Mouse (Mus musculus): ENCODE results near the gene Eri2. TPM values are rescaled to one million over a fixed set of nuclear protein-coding genes. Genes with fewer than 3 reads are reported as not detected.
A peak's percentile ranks its signal among the peaks of the same experiment; 100 is the strongest.

Gene Eri2
- polyA plus RNA-seq (2015; fragmentation: Nextera tagmentation; extraction: Ambion mirVana) = 26.2 and 26.5 TPM in 2 replicates

DNA sequence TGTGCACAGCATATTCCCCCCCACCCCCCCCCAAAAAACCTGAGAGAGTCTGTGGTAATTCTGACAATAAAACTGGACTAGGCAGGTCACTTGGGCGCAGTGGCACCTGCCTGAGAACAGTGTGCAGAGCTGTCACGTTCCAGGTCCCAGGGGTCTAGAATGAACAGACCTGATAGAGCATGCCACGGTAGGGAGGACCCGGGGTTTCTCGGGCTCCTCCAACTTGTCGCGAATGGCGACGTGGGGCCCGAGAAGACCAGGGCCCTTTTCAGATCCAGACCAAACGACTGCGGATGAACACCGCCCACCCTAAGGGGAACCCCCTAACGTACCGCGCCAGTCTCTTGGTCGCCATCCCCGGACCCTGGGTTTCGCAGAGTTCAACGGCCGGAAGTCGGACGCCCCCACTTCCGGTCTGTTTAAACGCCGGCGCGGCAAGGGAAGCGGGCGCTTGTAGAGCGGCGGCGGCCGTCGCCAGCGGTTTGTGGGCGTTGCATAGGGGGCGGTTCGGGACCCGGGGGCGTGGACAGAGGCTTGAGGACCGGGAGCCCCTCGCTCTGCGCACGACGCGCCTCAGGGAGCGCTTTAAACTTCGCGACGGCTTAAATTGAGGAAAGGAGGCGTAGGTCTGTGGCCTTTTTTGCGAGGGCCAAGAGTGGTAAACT is at the start of gene Eri2, which contains the start of gene Rexo5:
TSS of gene Eri2 (minus strand) at position 473 of the 665 bp plus-strand sequence.
TSS of gene Rexo5 (plus strand) at position 421 of the 665 bp plus-strand sequence.
- Histone ChIP-seq H3K27ac (ENCODE audit: low read length) (peak within 1 kb of the TSS; percentile 91), H3K4me2 (replicated peaks; ENCODE audit: low read depth, low read length) (peak within 1 kb of the TSS; percentile 73), H3K9ac (replicated peaks; ENCODE audit: low read length) (peak within 1 kb of the TSS; percentile 87), H3K9me3 (ENCODE audit: low read length) (no peaks in the 10 kb centered on the region), H3K27me3 (ENCODE audit: insufficient read depth, low read length) (no peaks in the 10 kb centered on the region), H3K36me3 (ENCODE audit: insufficient read depth, low read length) (peaks cover 11% of the 10 kb centered on the region), H3K4me3 (ENCODE audit: low read length) (peak within 1 kb of the TSS; percentile 83), H3K4me1 (ENCODE audit: insufficient read depth, low read length) (peaks cover 15% of the 10 kb centered on the region)
- under 1% methylated on average over 51 of the region's 53 CpGs for WGBS
- peak; percentile 99 for ATAC-seq (ENCODE audit: low FRiP score, low TSS enrichment)

DNA sequence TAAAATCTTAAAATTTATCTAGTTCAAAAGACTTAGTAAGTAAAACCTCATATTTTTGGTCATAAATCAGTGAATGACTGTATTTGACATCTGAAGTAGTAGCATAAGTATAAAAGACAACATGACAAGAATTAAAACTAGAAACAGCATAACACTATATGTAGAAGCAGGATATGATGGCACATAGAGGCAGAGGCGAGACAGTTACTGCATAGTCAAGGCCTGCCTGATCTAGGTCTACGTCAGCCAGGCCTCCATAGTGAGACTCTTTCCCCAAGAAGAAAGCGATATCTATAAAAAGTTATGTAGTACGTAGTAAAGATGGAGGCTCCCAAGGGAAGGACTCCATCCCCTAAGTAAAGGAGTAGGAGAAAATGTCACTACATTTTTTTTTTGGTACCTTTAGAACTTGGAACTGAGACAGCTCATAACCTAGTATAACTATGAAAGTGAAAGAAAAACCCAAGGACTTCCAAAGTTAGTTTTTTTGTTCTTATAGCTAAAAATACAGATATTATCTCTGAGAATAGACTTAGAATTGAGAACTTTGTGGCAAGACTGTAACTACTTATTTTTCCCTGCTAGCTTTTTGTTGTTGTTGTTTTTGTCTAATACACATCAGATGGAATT is 48.1 kb upstream of the Eri2 start:
- WGBS = 97% methylated on average over 4 of the region's 4 CpGs
- Histone ChIP-seq H3K4me3 (ENCODE audit: low read length) (no peak overlapping the region), H3K4me1 (ENCODE audit: insufficient read depth, low read length) (no peaks in the 10 kb centered on the region), H3K27me3 (ENCODE audit: insufficient read depth, low read length) (no peaks in the 10 kb centered on the region), H3K9ac (replicated peaks; ENCODE audit: low read length) (no peak overlapping the region), H3K36me3 (ENCODE audit: insufficient read depth, low read length) (0 out of 2 replicates have a peak, but pooled peaks cover 13% of the 10 kb centered on the region), H3K9me3 (ENCODE audit: low read length) (no peaks in the 10 kb centered on the region), H3K27ac (ENCODE audit: low read length) (no peak overlapping the region), H3K4me2 (replicated peaks; ENCODE audit: low read depth, low read length) (no peak overlapping the region)
- ATAC-seq (ENCODE audit: low FRiP score, low TSS enrichment) = no peak

DNA sequence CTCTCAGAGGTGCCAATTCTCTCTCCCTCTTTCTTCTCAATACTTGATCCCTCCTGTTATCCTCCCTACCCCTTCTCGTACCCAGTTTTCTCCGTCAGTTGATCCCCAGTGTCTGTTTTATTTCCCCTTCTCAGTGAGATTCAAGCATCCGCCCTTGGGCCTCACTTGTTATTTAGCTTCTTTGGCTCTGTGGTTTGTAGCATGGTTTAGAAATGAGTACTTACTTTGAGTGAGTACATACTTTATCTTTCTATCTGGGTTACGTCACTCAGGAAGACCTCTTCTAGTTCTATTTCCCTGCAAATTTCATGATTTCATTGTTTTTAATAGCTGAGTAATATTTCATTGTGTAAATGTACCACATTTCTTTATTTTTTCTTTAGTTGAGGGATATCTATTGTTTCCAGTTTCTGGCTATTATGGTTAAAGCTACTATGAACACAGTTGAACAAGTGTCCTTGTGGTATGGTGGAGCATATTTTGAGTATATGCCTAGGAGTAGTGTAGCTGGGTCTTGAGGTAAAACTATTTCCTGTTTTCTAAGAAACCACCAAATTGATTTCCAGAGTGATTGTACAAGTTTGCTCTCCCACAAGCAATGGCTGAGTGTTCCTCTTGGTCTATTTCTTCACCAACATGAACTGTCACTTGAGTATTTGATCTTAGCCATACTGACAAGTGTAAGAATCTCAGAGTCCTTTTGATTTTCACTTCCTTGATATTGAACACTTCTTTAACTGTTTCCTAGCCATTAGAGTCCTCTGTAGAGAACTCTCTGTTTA is 42.3 kb upstream of the Eri2 start:
- no peaks in the 10 kb centered on the region for H3K4me1 ChIP-seq (ENCODE audit: insufficient read depth, low read length)
- no peak overlapping the region for H3K9ac ChIP-seq (replicated peaks; ENCODE audit: low read length)
- WGBS = 96% methylated on average over 4 of the region's 4 CpGs
- ATAC-seq (ENCODE audit: low FRiP score, low TSS enrichment) = no peak
- no peak overlapping the region for H3K4me3 ChIP-seq (ENCODE audit: low read length)
- H3K27me3 ChIP-seq (ENCODE audit: insufficient read depth, low read length) = no peaks in the 10 kb centered on the region
- H3K9me3 ChIP-seq (ENCODE audit: low read length) = no peaks in the 10 kb centered on the region
- peaks cover 6% of the 10 kb centered on the region for H3K36me3 ChIP-seq (ENCODE audit: insufficient read depth, low read length)
- H3K4me2 ChIP-seq (replicated peaks; ENCODE audit: low read depth, low read length) = no peak overlapping the region
- no peak overlapping the region for H3K27ac ChIP-seq (ENCODE audit: low read length)

DNA sequence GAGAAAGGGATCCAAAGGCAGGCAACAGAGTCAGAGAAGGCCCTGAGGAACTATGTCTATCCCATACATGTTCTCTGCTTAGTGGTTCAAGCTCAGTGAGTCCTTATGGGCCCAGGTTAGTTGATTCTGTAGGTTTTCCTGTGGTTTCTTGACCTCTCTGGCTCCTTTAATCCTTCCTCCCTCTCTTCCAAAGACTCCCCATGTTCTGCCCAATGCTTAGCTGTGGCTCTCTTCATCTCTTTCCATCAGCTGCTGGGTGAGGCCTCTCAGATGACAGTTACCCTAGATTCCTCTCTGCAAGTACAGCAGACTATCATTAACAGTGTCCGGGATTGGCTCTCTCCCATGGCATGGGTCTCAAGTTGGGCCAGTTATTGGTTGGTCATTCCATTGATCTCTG is 41.5 kb upstream of the Eri2 start:
- ATAC-seq (ENCODE audit: low FRiP score, low TSS enrichment) = no peak
- Histone ChIP-seq H3K4me2 (replicated peaks; ENCODE audit: low read depth, low read length) (no peak overlapping the region), H3K27me3 (ENCODE audit: insufficient read depth, low read length) (no peaks in the 10 kb centered on the region), H3K4me3 (ENCODE audit: low read length) (no peak overlapping the region), H3K36me3 (ENCODE audit: insufficient read depth, low read length) (peaks cover 6% of the 10 kb centered on the region), H3K27ac (ENCODE audit: low read length) (no peak overlapping the region), H3K4me1 (ENCODE audit: insufficient read depth, low read length) (no peaks in the 10 kb centered on the region), H3K9ac (replicated peaks; ENCODE audit: low read length) (no peak overlapping the region), H3K9me3 (ENCODE audit: low read length) (no peaks in the 10 kb centered on the region)
- 96% methylated on average over 1 of the region's 1 CpGs for WGBS

DNA sequence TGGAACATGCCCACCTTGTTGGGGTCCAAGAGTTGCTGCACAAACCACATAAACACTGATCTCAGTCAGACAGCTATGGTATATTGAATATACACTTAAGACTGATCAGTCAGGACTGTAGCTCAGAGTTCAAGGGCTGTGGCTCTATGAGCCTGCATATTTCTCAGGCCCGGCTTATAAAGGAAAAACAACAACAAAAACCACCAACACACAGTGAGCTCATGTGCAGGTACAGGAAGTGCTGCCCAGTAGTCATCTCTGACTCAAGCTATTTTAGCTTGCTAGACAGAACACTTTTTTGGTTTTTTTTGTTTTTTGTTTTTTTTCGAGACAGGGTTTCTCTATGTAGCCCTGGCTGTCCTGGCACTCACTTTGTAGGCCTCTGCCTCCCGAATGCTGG is 14.9 kb upstream of the Eri2 start:
- H3K36me3 ChIP-seq (ENCODE audit: insufficient read depth, low read length) = peaks cover 32% of the 10 kb centered on the region; the same call in 1 of the 2 replicates
- WGBS = 91% methylated on average over 3 of the region's 3 CpGs
- ATAC-seq (ENCODE audit: low FRiP score, low TSS enrichment) = no peak

DNA sequence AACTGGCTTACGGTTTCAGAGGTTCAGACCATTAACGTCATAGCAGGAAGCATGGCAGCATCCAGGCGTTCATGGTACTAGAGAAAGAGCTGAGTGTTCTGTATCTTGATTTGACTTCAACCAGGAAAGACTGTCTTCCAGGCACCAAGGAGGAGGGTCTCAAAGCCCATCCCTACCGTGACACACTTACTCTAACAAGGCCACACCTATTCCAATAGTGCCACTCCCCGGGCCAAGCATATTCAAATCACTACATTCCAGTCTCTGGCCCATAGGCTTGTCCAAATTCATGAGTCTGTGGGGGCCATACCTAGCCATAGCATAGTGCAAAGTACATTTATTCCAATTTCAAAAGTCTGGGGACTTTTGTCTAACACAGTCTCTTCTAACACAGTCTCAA is 13.5 kb upstream of the Eri2 start:
- Histone ChIP-seq H3K36me3 (ENCODE audit: insufficient read depth, low read length) (peaks cover 32% of the 10 kb centered on the region; the same call in 1 of the 2 replicates), H3K4me2 (replicated peaks; ENCODE audit: low read depth, low read length) (no peak overlapping the region), H3K4me1 (ENCODE audit: insufficient read depth, low read length) (no peaks in the 10 kb centered on the region), H3K9ac (replicated peaks; ENCODE audit: low read length) (no peak overlapping the region), H3K4me3 (ENCODE audit: low read length) (no peak overlapping the region), H3K27me3 (ENCODE audit: insufficient read depth, low read length) (no peaks in the 10 kb centered on the region), H3K27ac (ENCODE audit: low read length) (no peak overlapping the region), H3K9me3 (ENCODE audit: low read length) (no peaks in the 10 kb centered on the region)
- WGBS = 91% methylated on average over 5 of the region's 5 CpGs
- ATAC-seq (ENCODE audit: low FRiP score, low TSS enrichment) = no peak

More for the DNA sequence above, 14.9 kb upstream of the Eri2 start:
- Histone ChIP-seq H3K9ac (replicated peaks; ENCODE audit: low read length) (no peak overlapping the region), H3K27me3 (ENCODE audit: insufficient read depth, low read length) (no peaks in the 10 kb centered on the region), H3K4me1 (ENCODE audit: insufficient read depth, low read length) (no peaks in the 10 kb centered on the region), H3K4me2 (replicated peaks; ENCODE audit: low read depth, low read length) (no peak overlapping the region), H3K27ac (ENCODE audit: low read length) (no peak overlapping the region), H3K4me3 (ENCODE audit: low read length) (no peak overlapping the region), H3K9me3 (ENCODE audit: low read length) (no peaks in the 10 kb centered on the region)

DNA sequence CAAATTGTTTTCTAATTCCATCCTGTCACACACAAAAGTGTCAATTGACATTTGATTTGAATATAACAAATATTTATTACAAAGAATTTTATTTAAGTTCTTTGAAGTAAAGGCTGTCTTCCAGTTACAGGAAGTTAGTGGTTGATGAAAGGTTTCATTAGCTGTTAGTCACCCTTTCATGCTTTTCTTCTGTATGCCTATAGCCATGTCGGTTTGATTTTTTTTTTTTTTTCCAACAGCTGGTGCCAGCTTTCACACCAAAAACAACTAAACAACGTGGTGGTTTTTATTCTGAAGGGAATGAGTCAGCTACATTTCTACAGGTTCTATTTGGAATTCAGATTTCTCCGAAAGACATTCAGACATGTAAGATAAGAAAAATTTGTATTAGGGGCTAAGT is 7.1 kb upstream of the Eri2 start:
- Histone ChIP-seq H3K9ac (replicated peaks; ENCODE audit: low read length) (no peak overlapping the region), H3K27me3 (ENCODE audit: insufficient read depth, low read length) (no peaks in the 10 kb centered on the region), H3K27ac (ENCODE audit: low read length) (no peak overlapping the region), H3K4me2 (replicated peaks; ENCODE audit: low read depth, low read length) (no peak overlapping the region), H3K4me1 (ENCODE audit: insufficient read depth, low read length) (no peaks in the 10 kb centered on the region), H3K9me3 (ENCODE audit: low read length) (no peaks in the 10 kb centered on the region), H3K36me3 (ENCODE audit: insufficient read depth, low read length) (peaks cover 11% of the 10 kb centered on the region; the same call in 1 of the 2 replicates), H3K4me3 (ENCODE audit: low read length) (no peak overlapping the region)
- 89% methylated on average over 3 of the region's 3 CpGs for WGBS
- no peak for ATAC-seq (ENCODE audit: low FRiP score, low TSS enrichment)

DNA sequence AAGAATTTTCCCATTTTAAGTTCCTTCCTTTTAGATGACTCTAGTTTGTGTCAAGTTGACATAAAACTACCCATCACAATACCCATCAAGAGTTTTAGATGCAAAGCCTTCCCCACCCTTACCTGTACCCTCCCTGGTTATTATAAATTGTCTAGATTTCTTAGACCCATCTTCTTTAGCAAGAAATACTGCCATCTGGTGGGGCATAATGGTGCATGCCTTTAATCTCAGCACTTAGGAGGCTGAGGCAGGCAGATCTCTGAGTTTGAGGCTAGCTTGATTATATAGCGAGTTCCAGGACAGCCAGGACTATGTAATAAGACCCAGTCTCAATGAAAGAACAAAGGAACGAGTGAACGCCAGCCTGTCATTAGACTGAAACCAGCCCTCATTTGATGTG is 6.6 kb upstream of the Eri2 start:
- Histone ChIP-seq H3K9ac (replicated peaks; ENCODE audit: low read length) (no peak overlapping the region), H3K4me2 (replicated peaks; ENCODE audit: low read depth, low read length) (no peak overlapping the region), H3K36me3 (ENCODE audit: insufficient read depth, low read length) (peaks cover 8% of the 10 kb centered on the region; the same call in 1 of the 2 replicates), H3K4me1 (ENCODE audit: insufficient read depth, low read length) (no peaks in the 10 kb centered on the region), H3K9me3 (ENCODE audit: low read length) (no peaks in the 10 kb centered on the region), H3K27me3 (ENCODE audit: insufficient read depth, low read length) (no peaks in the 10 kb centered on the region), H3K27ac (ENCODE audit: low read length) (no peak overlapping the region), H3K4me3 (ENCODE audit: low read length) (no peak overlapping the region)
- ATAC-seq (ENCODE audit: low FRiP score, low TSS enrichment) = no peak
- 96% methylated on average over 3 of the region's 3 CpGs for WGBS

DNA sequence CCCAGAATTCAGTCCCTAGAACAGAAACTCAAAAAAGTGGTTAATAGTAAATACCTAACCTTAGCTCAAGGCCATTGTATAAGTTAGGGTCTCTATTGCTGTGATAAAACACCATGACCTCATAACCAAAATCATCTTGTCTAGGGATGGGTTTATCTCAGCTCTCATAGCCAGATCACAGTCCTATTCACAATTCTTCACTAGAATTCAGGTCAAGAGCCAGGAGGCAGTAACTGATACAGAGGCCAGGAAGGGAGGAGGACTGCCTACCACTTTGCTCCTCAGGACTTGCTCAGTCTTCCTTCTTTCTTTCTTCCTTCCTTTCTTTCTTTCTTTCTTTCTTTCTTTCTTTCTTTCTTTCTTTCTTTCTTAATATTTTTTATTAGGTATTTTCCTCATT is 1.5 kb upstream of the Eri2 start:
- Histone ChIP-seq H3K27me3 (ENCODE audit: insufficient read depth, low read length) (no peaks in the 10 kb centered on the region), H3K4me2 (replicated peaks; ENCODE audit: low read depth, low read length) (peak overlapping the region; percentile 51), H3K4me3 (ENCODE audit: low read length) (peak overlapping the region; percentile 30), H3K27ac (ENCODE audit: low read length) (no peak overlapping the region), H3K9me3 (ENCODE audit: low read length) (no peaks in the 10 kb centered on the region), H3K36me3 (ENCODE audit: insufficient read depth, low read length) (no peaks in the 10 kb centered on the region), H3K9ac (replicated peaks; ENCODE audit: low read length) (peak overlapping the region; percentile 10; the same call in 1 of the 2 replicates), H3K4me1 (ENCODE audit: insufficient read depth, low read length) (peaks cover 15% of the 10 kb centered on the region)
- ATAC-seq (ENCODE audit: low FRiP score, low TSS enrichment) = no peak
